Mouse (Mus musculus): ENCODE data around the gene Zbtb22. TPM values are rescaled to one million over a fixed set of nuclear protein-coding genes. Genes with fewer than 3 reads are reported as not detected.

Zbtb22 gene
- polyA plus RNA-seq, 1 experiment from 2014 or later = 12.1 TPM

- peaks cover 40% of the 10 kb centered on the region for H3K36me3 ChIP-seq (ENCODE audit: control insufficient read depth, insufficient read depth, low read length)
- peak overlapping the region; percentile 49 for H3K4me3 ChIP-seq (replicated peaks; ENCODE audit: low read depth, low read length)
- no peaks in the 10 kb centered on the region for H3K27me3 ChIP-seq (ENCODE audit: control insufficient read depth, insufficient read depth, low read length)
- peak overlapping the region; percentile 81 for H3K27ac ChIP-seq (replicated peaks; ENCODE audit: low read depth, low read length)
- H3K9me3 ChIP-seq (ENCODE audit: control insufficient read depth, low read length) = no peaks in the 10 kb centered on the region
- DNase-seq (no peak), ATAC-seq (ENCODE audit: low FRiP score, low TSS enrichment) (peak; percentile 40)
- peaks cover 29% of the 10 kb centered on the region for H3K4me1 ChIP-seq (ENCODE audit: control insufficient read depth, insufficient read depth, low read length)
- WGBS = under 1% methylated on average over 18 of the region's 20 CpGs
- H3K9ac ChIP-seq (replicated peaks; ENCODE audit: low read length) = peak overlapping the region; percentile 50; the same call in 1 of the 2 replicates
- peak overlapping the region; percentile 65 for H3K4me2 ChIP-seq (ENCODE audit: low read length)
These were observed 590 bp downstream of the Zbtb22 start for GRCm38 (mm10) chr17:33916294-33916693.

- H3K4me2 ChIP-seq (ENCODE audit: low read length) = peak overlapping the region; percentile 65
- ATAC-seq (ENCODE audit: low FRiP score, low TSS enrichment) (no peak), DNase-seq (no peak)
- no peak overlapping the region for H3K27ac ChIP-seq (replicated peaks; ENCODE audit: low read depth, low read length)
- H3K9me3 ChIP-seq (ENCODE audit: control insufficient read depth, low read length) = no peaks in the 10 kb centered on the region
- no peak overlapping the region; the same call in 1 of the 2 replicates for H3K9ac ChIP-seq (replicated peaks; ENCODE audit: low read length)
- peak overlapping the region; percentile 49 for H3K4me3 ChIP-seq (replicated peaks; ENCODE audit: low read depth, low read length)
- H3K4me1 ChIP-seq (ENCODE audit: control insufficient read depth, insufficient read depth, low read length) = peaks cover 29% of the 10 kb centered on the region
- no peaks in the 10 kb centered on the region for H3K27me3 ChIP-seq (ENCODE audit: control insufficient read depth, insufficient read depth, low read length)
- peaks cover 32% of the 10 kb centered on the region for H3K36me3 ChIP-seq (ENCODE audit: control insufficient read depth, insufficient read depth, low read length)
- WGBS = 70% methylated on average over 31 of the region's 31 CpGs
These were observed 1.3 kb downstream of the Zbtb22 start for GRCm38 (mm10) chr17:33916847-33917655.

- Histone ChIP-seq H3K9ac (replicated peaks; ENCODE audit: low read length) (no peak overlapping the region), H3K4me2 (ENCODE audit: low read length) (0 out of 2 replicates have a peak overlapping the region, but pooled peaks have one; percentile 5), H3K4me3 (replicated peaks; ENCODE audit: low read depth, low read length) (no peak overlapping the region), H3K27ac (replicated peaks; ENCODE audit: low read depth, low read length) (no peak overlapping the region), H3K4me1 (ENCODE audit: control insufficient read depth, insufficient read depth, low read length) (peaks cover 29% of the 10 kb centered on the region), H3K36me3 (ENCODE audit: control insufficient read depth, insufficient read depth, low read length) (peaks cover 27% of the 10 kb centered on the region), H3K27me3 (ENCODE audit: control insufficient read depth, insufficient read depth, low read length) (no peaks in the 10 kb centered on the region), H3K9me3 (ENCODE audit: control insufficient read depth, low read length) (no peaks in the 10 kb centered on the region)
- ATAC-seq (ENCODE audit: low FRiP score, low TSS enrichment) (no peak), DNase-seq (no peak)
- WGBS = 86% methylated on average over 18 of the region's 18 CpGs
These were observed 2.1 kb downstream of the Zbtb22 start for GRCm38 (mm10) chr17:33917656-33918292.

GRCm38 (mm10) chr17:33918293-33919203, 2.8 kb downstream of the Zbtb22 start:
- Histone ChIP-seq H3K4me3 (replicated peaks; ENCODE audit: low read depth, low read length) (no peak overlapping the region), H3K9ac (replicated peaks; ENCODE audit: low read length) (no peak overlapping the region), H3K36me3 (ENCODE audit: control insufficient read depth, insufficient read depth, low read length) (peaks cover 20% of the 10 kb centered on the region), H3K4me2 (ENCODE audit: low read length) (peak overlapping the region; percentile 63), H3K9me3 (ENCODE audit: control insufficient read depth, low read length) (no peaks in the 10 kb centered on the region), H3K27ac (replicated peaks; ENCODE audit: low read depth, low read length) (no peak overlapping the region), H3K27me3 (ENCODE audit: control insufficient read depth, insufficient read depth, low read length) (no peaks in the 10 kb centered on the region), H3K4me1 (ENCODE audit: control insufficient read depth, insufficient read depth, low read length) (peaks cover 29% of the 10 kb centered on the region)
- DNase-seq = no peak
- no peak for ATAC-seq (ENCODE audit: low FRiP score, low TSS enrichment)
- WGBS = 65% methylated on average over 37 of the region's 37 CpGs

- Histone ChIP-seq H3K9me3 (ENCODE audit: control insufficient read depth, low read length) (no peaks in the 10 kb centered on the region), H3K4me3 (replicated peaks; ENCODE audit: low read depth, low read length) (peak overlapping the region; percentile 36), H3K36me3 (ENCODE audit: control insufficient read depth, insufficient read depth, low read length) (peaks cover 9% of the 10 kb centered on the region), H3K27ac (replicated peaks; ENCODE audit: low read depth, low read length) (0 out of 2 replicates have a peak overlapping the region, but pooled peaks have one; percentile 41), H3K9ac (replicated peaks; ENCODE audit: low read length) (peak overlapping the region; percentile 52), H3K4me1 (ENCODE audit: control insufficient read depth, insufficient read depth, low read length) (peaks cover 29% of the 10 kb centered on the region), H3K4me2 (ENCODE audit: low read length) (peak overlapping the region; percentile 63), H3K27me3 (ENCODE audit: control insufficient read depth, insufficient read depth, low read length) (no peaks in the 10 kb centered on the region)
- no peak for ATAC-seq (ENCODE audit: low FRiP score, low TSS enrichment)
- under 1% methylated on average over 52 of the region's 52 CpGs for WGBS
- DNase-seq = peak; percentile 37
These were observed 3.9 kb downstream of the Zbtb22 start for GRCm38 (mm10) chr17:33919351-33920281.

GRCm38 (mm10) chr17:33920282-33921097, 4.8 kb downstream of the Zbtb22 start:
- H3K4me1 ChIP-seq (ENCODE audit: control insufficient read depth, insufficient read depth, low read length) = peaks cover 26% of the 10 kb centered on the region
- H3K36me3 ChIP-seq (ENCODE audit: control insufficient read depth, insufficient read depth, low read length) = peaks cover 13% of the 10 kb centered on the region; the same call in 1 of the 2 replicates
- peak overlapping the region; percentile 63 for H3K4me2 ChIP-seq (ENCODE audit: low read length)
- no peaks in the 10 kb centered on the region for H3K27me3 ChIP-seq (ENCODE audit: control insufficient read depth, insufficient read depth, low read length)
- ATAC-seq (ENCODE audit: low FRiP score, low TSS enrichment) (0 out of 2 replicates have a peak, but pooled peaks have one; percentile 14), DNase-seq (peak; percentile 87)
- H3K27ac ChIP-seq (replicated peaks; ENCODE audit: low read depth, low read length) = 0 out of 2 replicates have a peak overlapping the region, but pooled peaks have one; percentile 41
- H3K9me3 ChIP-seq (ENCODE audit: control insufficient read depth, low read length) = no peaks in the 10 kb centered on the region
- under 1% methylated on average over 36 of the region's 36 CpGs for WGBS
- peak overlapping the region; percentile 36 for H3K4me3 ChIP-seq (replicated peaks; ENCODE audit: low read depth, low read length)
- peak overlapping the region; percentile 52; the same call in 1 of the 2 replicates for H3K9ac ChIP-seq (replicated peaks; ENCODE audit: low read length)

- Histone ChIP-seq H3K27me3 (ENCODE audit: control insufficient read depth, insufficient read depth, low read length) (no peaks in the 10 kb centered on the region), H3K4me1 (ENCODE audit: control insufficient read depth, insufficient read depth, low read length) (peaks cover 26% of the 10 kb centered on the region), H3K9me3 (ENCODE audit: control insufficient read depth, low read length) (no peaks in the 10 kb centered on the region), H3K36me3 (ENCODE audit: control insufficient read depth, insufficient read depth, low read length) (peaks cover 20% of the 10 kb centered on the region), H3K9ac (replicated peaks; ENCODE audit: low read length) (no peak overlapping the region), H3K4me3 (replicated peaks; ENCODE audit: low read depth, low read length) (no peak overlapping the region), H3K4me2 (ENCODE audit: low read length) (no peak overlapping the region), H3K27ac (replicated peaks; ENCODE audit: low read depth, low read length) (no peak overlapping the region)
- DNase-seq = no peak
- no peak for ATAC-seq (ENCODE audit: low FRiP score, low TSS enrichment)
- 90% methylated on average over 7 of the region's 7 CpGs for WGBS
These were observed 5.7 kb downstream of the Zbtb22 start for GRCm38 (mm10) chr17:33921361-33921760.

Measured in midbrain, embryonic 14.5 days (tissue).